Mouse (Mus musculus) kidney, postnatal 14 days (tissue): Measurements from ENCODE around the gene Klk10.

Experiments
- DNase-seq: peaks from one replicate; pipeline ENCODE4 v3.0.0; 2022; ENCODE audit warnings: mixed read lengths

The Klk10 gene

DNA sequence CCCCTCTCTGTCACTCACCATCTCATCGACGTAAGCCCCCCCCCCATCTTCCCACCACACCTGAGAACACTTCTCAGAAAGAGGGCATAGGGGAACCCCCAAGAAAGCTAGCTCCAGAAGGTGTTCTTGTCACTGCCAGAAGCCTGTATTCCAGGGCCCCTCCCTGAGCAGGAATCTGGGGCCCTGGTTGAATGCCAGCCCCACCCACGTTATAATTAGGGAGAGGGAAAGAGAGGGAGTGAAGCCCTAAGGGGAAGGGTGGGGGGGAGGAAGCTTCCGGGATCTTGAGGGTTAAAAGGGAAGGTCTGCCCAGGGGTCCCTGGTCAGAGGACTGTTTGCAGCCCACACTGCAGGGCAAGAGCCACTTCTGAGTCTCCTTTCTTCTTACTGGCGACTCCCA lies at the start of gene Klk10:
TSS of gene Klk10 (plus strand) at position 290 of the 400 bp plus-strand sequence.
- DNase-seq: no peak

DNA sequence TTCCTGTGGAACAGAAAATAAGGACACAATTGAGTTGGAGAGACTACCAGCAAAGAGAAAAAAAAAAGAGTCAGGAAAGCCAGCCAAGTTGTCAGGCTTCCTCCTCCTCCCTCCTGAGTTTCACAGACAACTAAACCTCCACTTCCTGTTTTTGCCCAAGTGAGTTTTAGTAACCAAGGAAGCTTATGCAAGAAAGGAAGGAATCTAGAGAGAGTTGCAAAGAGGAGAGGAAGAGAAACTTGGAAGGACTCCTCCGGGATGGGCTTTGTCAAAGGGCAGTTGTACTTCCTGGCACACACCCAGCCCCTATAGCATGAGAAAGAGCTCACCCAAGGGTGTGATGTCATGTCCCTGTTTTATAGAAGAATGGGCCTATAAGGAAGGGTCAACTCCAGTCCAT lies 33.0 kb upstream of the Klk10 start:
- peak; percentile 12 for DNase-seq

DNA sequence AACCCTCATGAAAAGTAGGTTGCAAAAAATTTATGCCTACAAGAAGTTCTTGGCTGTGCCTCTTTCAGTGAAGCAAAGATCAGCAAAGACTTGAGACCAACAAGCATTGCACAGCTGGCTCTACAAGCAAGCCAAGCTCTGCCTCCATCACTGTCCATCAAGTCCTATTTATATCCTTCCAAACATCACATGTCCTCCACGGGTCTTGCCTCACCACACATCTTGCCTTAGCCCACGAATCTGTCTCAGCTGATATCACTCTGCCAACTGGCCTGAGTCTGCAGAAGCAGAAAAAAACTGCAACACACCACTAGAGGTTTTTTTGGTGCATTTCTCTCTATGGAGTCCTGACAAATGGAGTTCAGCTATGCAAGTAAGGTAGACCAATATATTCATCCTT lies 28.0 kb upstream of the Klk10 start:
- DNase-seq: no peak

DNA sequence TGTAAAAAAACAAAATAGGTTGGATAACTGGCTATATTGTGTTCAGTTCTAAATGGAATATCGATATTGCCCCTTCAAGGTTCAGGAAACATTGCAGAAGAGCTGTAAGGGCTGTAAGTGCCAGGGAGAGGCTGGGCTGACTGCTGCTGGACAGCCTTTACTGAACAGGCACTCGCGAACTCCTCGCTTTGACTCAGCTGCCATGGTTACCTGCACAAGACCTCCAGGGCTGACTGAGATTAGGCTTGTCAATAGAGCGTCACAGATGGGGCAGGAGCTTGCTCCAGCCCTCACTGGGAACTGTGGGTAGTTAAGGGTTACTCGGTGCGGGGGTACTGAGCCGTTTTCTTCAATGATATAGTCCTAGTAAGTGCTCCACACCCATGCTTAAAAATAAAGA lies 14.4 kb upstream of the Klk10 start:
- no peak for DNase-seq

DNA sequence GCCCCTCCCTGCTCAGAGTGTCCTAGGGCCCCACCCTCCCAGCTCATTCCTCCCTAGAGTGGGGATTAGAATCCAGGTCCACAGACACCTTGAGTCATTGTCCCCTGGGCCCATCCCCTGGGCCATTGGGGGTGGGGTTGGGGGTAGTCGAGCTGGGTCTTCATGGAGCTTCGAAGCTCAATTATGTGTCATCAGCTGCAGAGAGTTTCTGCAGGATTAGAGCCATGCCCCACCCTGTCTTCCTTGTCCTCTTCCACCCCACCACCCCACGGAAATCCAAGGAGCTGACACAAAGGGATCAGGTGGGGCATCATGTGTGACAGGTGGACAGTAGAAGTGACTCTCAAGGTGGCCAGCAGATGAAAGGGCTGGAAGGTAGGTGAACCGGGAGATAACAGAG lies 12.2 kb upstream of the Klk10 start, which contains the start of gene Klk12:
TSS of gene Klk12 (plus strand) at position 301 of the 400 bp plus-strand sequence.
- DNase-seq: no peak

DNA sequence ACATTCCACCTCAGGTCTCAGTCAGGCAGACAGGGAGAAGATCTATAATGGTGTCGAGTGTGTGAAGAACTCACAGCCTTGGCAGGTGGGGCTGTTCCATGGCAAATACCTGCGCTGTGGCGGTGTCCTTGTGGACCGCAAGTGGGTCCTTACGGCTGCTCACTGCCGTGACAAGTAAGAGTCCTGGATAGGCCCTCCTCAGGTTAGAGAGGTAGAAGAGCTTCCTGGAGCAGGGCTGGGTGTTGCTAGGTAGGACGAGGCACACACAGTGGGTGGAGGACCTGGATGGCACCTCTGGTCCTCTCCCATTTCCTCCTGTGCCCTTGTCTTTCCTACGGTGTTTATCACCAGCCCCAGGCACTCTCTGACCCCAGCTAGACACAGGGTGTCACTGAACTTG lies 11.2 kb upstream of the Klk10 start:
- no peak for DNase-seq

DNA sequence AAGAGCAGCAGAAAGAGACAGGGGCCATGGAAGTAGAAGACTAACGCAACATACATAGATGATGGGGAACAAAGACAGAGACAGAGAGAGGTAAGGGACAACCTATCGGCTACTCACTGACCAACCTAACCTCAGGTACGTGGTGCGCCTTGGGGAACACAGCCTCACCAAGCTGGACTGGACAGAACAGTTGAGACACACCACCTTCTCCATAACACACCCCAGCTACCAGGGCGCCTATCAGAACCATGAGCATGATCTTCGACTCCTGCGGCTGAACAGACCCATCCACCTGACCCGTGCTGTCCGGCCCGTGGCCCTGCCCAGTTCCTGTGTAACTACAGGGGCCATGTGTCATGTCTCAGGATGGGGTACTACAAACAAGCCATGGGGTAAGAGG lies 10.1 kb upstream of the Klk10 start:
- no peak for DNase-seq

DNA sequence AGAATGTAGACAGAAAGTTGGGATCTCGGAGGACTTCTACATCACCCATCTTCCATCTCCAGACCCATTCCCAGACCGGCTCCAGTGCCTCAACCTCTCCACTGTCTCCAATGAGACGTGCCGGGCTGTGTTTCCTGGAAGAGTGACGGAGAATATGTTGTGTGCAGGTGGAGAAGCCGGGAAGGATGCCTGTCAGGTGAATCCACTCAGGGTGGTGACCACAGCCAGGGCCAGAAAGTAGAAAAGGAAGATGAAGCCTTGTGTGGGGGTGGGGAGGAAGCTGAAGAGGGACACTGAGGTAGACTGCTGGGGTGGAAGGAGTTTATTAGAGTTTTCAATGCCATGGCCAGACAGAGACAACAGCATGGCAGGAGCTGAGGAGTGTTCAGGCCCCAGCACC lies 8.9 kb upstream of the Klk10 start:
- DNase-seq: no peak

DNA sequence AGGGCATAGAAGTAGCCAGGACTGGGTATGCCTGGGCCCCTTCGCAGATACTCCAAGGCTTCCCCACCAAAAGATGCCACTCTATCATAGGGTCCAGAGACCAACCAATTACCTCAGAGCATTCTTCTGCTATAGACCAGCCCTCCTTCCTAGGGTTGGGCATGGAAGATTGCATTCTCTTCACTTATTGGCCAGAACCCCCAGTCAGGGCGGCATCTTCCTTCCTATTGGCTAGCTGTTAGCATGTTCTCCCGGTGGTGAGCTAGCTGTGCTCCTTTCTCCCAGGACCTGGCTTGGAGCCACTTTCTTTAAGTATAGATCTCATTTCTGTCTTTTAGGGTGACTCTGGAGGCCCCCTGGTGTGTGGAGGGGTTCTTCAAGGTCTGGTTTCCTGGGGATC lies 7.9 kb upstream of the Klk10 start:
- no peak for DNase-seq

DNA sequence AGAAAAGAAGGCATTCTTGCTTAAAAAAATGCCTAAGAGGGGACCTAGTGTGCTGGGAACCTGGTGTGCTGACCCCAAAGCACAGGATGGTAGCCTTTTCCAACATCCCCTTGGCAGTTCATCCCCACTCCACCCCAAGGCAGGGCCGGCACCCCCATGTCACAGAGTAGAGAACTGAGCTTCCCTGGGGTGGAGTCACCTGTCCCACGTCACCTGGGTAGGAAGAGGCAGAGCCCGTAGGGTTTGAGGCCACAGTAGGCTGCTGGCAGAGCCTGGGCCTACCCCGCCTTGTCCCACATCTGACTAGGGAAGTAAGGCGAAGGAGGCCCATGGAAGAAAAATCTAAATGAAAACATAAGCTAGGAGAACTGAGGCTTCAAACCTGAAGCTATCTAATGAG lies 6.5 kb upstream of the Klk10 start, which contains the start of gene Klk11:
TSS of gene Klk11 (plus strand) at position 241 of the 400 bp plus-strand sequence.
- DNase-seq: no peak

DNA sequence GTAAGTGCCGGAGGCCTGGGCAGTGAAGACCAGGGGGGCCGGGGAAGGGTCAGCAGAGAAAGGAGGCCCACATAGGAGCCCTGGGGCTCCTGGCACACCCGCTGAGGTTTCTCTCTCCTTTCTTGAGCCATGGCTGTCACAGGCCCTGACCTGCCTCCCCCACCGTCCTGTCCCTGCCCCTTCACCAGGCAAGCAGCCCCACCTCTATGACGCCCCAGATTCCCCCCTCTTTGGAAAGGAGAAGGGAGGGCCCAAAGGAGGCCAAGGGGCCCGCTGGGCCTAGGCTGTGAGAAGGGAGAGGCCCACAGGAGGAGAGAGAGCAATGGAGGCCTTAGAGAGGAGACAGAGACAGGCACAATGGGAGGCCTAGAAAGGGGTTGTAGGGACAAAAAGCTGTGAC lies 6.0 kb upstream of the Klk10 start:
- no peak for DNase-seq

DNA sequence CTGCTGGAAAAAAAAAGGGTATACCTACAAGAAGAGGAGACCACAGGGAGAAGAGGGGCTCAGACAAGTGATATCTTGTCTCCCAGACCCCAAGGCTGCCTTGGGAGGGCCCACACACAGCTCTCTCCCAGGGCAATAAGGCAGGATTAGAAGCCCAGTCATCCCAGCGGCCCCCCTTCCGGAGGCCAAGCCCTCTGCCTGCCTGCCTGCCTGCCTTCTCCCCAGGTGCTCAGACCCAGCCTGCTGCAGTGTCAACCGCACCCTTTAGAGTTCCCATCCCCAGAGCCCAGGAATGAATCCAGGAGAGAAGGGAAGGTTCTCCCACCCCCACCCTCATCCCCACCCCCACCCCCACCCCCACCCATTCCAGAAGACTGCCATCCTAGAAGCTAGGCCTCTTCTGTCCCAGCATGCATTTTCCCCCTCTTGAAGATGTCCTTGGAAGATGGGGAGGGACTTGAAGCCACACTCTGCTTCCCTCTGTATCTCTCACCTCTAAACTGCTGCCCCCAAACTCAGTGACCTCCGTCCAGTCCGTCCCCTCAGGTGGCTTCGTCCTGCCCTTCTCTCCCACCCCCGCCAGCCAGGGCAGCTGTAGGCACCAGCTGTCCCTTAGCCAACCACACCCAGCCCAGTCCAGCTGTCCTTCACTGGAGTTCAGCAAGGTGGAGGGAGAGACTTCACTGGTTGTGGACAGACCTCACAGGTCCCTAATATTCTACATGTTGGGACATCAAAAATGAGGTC lies 5.4 kb upstream of the Klk10 start:
- DNase-seq: no peak

DNA sequence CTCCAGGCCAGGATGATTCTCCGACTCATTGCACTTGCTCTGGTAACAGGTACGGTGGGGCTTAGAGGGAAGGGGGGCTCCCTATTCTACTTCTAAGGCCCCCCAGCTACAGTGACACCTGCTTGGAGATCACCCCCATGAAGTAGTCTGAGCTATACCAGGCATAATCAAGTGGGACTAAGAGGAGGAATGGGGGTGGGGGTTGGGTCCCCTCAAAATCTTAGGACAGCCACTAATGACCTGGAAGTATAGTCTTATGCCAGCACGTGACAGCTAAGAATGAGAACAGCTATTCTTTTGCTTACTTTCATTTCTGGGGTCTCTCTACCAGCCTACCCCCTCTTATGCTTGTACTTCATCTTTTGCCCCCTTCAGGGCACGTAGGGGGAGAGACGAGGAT lies 4.3 kb upstream of the Klk10 start:
- DNase-seq: no peak

DNA sequence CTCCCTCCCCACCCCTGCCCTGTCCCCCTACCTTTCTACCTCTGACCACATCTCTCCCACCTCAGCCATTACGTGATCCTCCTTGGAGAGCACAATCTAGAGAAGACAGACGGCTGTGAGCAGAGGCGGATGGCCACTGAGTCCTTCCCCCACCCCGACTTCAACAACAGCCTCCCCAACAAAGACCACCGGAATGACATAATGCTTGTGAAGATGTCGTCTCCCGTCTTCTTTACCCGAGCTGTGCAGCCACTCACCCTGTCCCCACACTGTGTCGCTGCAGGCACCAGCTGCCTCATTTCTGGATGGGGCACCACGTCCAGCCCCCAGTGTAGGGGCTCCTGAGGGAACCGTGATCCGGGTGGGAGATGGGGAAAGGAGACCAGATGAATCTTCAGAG lies 3.4 kb upstream of the Klk10 start:
- no peak for DNase-seq

DNA sequence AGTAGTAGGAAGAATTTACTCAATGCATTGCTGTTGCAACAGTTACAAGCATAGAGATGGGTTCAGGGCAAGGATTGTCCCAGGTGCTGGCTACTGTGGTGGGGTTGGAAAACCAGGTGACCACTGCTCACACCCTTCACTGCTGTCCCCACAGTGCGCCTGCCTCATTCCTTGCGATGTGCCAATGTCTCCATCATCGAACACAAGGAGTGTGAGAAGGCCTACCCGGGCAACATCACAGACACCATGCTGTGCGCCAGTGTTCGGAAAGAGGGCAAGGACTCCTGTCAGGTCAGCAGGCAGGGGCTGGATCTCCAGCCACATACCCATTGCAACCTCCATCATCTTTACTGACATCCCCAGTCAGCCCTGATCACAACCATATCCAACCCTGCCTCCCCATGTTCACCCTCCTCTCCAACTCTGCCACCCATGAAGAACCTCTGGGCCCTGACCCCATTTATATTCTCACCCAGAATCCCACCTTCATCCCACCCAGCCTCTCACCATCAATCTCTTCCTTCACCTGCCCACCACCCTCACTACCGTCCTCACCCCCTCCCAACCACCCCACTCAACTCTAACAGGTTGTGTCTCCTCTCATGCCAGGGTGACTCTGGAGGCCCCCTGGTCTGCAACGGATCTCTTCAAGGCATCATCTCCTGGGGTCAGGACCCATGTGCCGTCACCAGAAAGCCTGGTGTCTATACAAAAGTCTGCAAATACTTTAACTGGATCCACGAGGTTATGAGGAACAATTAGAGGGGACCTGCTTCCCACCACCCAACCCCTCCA lies 2.5 kb upstream of the Klk10 start:
- no peak for DNase-seq

DNA sequence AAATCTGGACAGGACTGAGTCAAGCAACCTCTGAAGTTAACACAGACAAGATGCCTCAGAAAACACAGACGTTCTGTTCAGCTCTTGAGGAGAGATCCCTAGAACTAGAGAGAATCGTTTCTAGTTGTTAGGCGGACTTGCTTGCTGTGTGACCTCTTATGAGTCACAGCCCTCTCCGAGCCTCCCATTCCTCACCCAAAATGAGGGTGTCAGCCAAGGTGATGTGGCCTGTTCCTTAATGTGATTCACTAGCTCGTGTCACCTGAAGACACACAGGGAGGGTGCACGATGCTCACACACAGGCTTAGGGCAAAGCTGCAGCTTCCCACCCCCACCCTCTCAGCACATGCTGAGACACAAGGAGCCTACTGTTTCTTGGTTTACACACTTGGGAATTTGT lies 594 bp upstream of the Klk10 start:
- no peak for DNase-seq

DNA sequence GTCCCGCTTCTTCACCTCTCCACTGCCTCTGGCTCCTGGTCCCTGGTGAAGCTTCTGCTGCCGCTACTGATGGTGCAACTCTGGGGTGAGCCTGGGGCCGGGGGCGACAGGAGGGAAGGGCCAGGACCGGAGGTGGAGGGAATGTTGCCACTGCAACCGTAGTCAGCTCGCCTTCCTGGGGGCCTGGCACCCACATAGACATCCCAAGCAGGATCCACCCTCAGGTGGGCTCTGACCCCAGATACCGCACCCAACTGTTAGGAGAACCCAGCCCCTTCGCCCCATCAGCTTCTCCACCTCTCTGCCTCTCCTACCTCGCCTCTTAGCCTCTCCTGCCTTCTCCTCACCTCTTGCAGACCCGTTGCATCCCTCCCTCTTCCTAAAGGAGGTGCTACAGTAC lies 706 bp downstream of the Klk10 start:
- DNase-seq: no peak

DNA sequence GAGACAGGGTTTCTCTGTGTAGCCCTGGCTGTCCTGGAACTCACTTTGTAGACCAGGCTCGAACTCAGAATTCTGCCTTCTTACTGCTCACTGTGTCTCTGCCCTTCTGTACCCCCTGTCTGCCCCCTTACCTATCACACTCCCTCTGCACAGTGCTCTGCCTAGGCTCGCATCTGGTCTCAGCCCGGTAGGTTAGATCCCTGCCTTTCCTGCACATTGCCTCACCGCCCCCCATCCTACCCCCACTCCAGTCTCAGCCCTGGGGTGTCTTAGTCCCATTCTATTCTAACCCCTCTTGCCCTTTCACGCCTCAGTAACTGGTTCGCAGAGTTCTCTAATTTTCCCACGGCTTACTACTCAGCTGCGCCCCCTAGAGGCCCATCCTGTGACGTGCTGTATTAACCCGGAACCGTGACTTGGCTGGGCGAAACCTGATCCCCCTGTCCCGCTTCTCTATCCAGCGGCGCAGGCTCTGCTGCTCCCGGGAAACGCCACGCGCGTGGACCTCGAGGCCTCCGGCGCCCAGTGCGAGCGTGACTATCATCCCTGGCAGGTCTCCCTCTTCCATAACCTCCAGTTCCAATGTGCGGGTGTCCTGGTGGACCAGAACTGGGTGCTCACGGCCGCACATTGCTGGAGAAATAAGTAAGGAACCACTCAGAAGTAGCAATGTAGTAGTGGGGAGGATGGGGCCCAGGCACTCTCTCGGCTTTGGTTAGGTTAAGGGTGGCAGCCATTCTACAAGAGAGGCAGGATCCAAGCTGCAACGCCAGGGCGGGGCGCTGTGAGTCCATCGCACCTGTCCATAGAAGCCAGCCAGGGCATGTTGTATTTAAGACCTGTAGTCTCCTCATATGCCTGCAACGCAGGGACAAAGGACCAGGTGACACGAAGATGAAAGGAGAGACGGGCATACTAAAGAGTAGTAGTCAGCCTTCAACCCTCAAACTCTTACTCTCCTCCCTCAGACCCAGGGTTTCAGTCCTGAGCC lies 1.7 kb downstream of the Klk10 start:
- peak; percentile 83 for DNase-seq

DNA sequence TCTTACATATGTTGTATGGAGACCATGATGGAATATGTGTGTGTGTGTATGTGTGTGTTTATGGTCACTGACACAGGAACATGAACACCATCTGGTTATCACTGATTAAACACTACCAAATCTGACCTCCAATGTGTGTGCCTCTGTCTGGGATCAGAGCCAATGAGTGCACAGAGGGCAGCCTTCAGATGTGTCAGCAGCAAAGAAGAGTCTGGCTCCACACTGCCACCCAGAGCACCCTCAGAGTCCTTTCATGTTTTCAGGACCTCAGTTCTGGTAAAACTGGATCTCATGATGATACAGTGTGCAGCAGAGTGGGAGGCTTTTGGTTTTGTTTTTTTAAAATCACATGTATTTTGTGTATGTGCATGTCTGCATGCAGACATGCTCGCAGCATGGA lies 4.5 kb downstream of the Klk10 start:
- peak; percentile 35 for DNase-seq

DNA sequence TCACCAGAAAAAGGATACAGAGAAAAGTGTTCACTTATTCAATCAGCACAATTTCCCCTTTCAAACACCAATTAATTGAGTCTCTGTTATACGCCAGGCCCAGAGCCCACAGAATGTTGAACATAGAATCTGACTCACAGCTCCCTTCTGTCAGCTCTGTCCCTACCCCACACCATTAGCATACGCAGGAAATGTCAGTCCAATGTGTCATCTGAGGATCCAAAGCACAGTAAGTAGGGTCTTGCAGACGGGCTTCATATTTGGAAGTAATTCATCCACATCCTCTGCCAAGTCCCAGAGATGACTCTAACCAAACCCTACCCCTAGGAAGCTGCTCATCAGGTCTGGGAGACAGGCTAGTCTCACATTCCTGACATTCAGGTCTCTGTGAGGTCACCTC lies 7.3 kb downstream of the Klk10 start:
- DNase-seq: no peak

DNA sequence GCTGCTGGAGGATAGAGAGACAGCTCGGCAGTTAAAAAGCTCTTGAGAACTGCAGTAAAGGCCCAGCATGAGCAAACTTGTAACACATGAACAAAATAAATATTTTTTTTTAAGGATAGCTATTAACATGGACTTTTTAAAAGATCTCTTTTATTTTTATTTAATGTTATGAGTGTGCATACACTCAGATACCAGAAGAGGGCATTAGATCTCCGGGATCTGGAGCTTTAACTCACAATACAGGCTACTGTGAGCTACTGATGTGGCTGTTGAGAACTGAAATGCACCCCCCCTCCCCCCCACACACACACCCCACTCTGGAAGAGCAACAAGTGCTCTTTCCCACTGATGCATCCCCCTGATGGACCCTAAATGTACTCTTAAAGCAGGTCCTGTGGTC lies 8.5 kb downstream of the Klk10 start:
- DNase-seq: no peak

DNA sequence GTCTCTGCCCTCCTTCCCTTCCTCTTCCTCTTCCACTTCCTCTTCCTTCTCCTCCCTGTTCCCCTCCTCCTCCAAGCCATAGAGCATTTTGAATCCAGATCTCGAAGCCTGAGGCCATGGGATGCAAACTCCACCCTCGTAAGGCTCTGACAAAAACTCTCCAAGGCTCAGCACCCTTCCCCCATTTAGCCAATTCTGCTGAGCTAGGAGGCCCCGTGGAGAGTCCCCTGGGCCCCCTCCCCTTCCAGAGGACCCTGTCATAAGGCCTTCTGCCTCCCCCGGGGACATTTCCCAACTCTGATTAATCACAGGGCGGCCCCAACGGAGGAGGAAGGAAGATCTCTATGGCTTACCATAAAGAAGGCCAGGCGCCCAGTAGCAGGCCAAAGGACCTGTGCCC lies 10.8 kb downstream of the Klk10 start, which contains the start of gene Klk9:
TSS of gene Klk9 (plus strand) at position 301 of the 400 bp plus-strand sequence.
- DNase-seq: no peak

DNA sequence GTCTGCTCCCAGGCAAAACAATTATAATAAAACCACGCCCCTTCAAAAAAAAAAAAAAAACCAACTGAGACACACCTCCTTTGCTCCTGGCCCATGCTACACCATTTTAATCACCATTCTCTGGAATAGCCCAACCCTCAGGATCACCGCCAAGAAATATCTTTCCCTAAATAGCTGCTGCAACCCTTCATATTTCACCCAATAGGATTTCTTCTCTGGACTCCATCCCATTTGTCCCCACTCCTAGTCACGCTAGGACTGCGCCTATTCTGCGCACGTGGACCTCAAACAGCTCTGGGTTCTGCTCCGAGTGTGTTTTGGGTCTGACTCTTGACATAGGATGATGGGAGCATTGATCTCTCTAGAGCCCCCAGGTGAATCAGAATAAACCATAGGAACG lies 15.5 kb downstream of the Klk10 start:
- no peak for DNase-seq
